Comparison of ENCODE assay signal across 19 mouse cellular contexts in the genomic region with DNA sequence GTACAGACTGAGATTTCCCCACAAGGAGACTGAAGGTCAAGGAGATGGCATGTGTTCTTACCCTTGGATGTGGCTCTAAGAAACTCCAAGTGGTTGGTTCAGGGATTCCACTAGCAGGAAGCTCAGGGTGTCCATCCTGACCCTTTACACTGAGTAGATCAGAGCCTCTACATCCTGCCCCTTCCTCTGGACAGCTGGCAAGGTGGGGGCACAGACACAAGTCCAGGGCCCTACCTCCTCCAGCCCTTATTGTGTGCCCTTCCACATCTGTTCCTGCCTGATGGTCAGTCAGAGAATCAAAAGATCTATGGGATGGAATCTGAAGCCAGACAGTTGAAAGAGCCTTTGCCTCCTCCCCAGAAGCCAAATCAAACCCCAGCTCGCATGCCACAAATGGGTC.
DNase-seq lines count a peak whose midpoint lies in the region; ATAC-seq and TF ChIP-seq lines count a peak whose summit lies in the region.
"Had no signal": no experiment of that assay in that cellular context is flagged by ENCODE, and none has a peak within 500 bp of the region (broad histone marks: within the 10 kb centered on the region; RNA-seq: fewer than 3 reads in every experiment).

No protein-coding gene starts in this region.

- no peak overlapping the region for H3K27ac ChIP-seq in forebrain, embryonic 14.5 days (ENCODE audit: low read depth, low read length)
- H3K27ac ChIP-seq in forebrain, embryonic 10.5 days, result no peak overlapping the region
- no peak overlapping the region for H3K27ac ChIP-seq in hindbrain, embryonic 15.5 days (replicated peaks)
- H3K27ac ChIP-seq in hindbrain, embryonic 14.5 days, result no peak overlapping the region
- no peak overlapping the region for H3K27ac ChIP-seq in midbrain, embryonic 15.5 days
- no peak overlapping the region for H3K27ac ChIP-seq in midbrain, embryonic 14.5 days (replicated peaks; ENCODE audit: low read depth, low read length)
- H3K27ac ChIP-seq in heart, adult 2 months, result no peak overlapping the region
- H3K27ac ChIP-seq: heart, embryonic 15.5 days; intestine, embryonic 15.5 days had no signal

- H3K4me1 ChIP-seq in forebrain, embryonic 14.5 days (ENCODE audit: control insufficient read depth, insufficient read depth, low read length), result no peaks in the 10 kb centered on the region
- no peaks in the 10 kb centered on the region for H3K4me1 ChIP-seq in forebrain, embryonic 10.5 days
- no peaks in the 10 kb centered on the region for H3K4me1 ChIP-seq in hindbrain, embryonic 15.5 days (replicated peaks)
- H3K4me1 ChIP-seq in hindbrain, embryonic 14.5 days (replicated peaks; ENCODE audit: control insufficient read depth, insufficient read depth, low read length), result no peaks in the 10 kb centered on the region
- no peaks in the 10 kb centered on the region for H3K4me1 ChIP-seq in midbrain, embryonic 15.5 days
- no peaks in the 10 kb centered on the region for H3K4me1 ChIP-seq in midbrain, embryonic 14.5 days (ENCODE audit: control insufficient read depth, insufficient read depth, low read length)
- no peaks in the 10 kb centered on the region for H3K4me1 ChIP-seq in heart, adult 2 months (ENCODE audit: control insufficient read depth, insufficient read depth, low read length)
- H3K4me1 ChIP-seq: heart, embryonic 15.5 days; intestine, embryonic 15.5 days had no signal

- TF ChIP-seq CTCF in heart, adult 2 months (IDR thresholded peaks at IDR 0.05), result no peak

- H3K79me2 ChIP-seq in heart, adult 2 months (replicated peaks; ENCODE audit: control insufficient read depth, insufficient read depth, low read length), result no peaks in the 10 kb centered on the region

- no peak for DNase-seq in forebrain, embryonic 14.5 days (ENCODE audit: low spot score)
- no peak for DNase-seq in forebrain, embryonic 10.5 days (ENCODE audit: extremely low spot score, low spot score)
- DNase-seq in hindbrain, embryonic 14.5 days (ENCODE audit: low spot score), result no peak
- no peak for DNase-seq in midbrain, embryonic 14.5 days
- no peak for DNase-seq in heart, adult 2 months
- DNase-seq: adrenal gland, postnatal 14 days; cerebellum, adult 11-12 months; cerebellum, adult 9-10 months; gastrocnemius, postnatal 36 days; heart, adult 18-20 months; heart, postnatal 14 days; kidney, adult 18-20 months had no signal

- no peaks in the 10 kb centered on the region for H3K27me3 ChIP-seq in forebrain, embryonic 14.5 days (replicated peaks; ENCODE audit: control insufficient read depth, insufficient read depth, low read length)
- H3K27me3 ChIP-seq in forebrain, embryonic 10.5 days (ENCODE audit: poor library complexity, severe bottlenecking), result no peaks in the 10 kb centered on the region
- no peaks in the 10 kb centered on the region for H3K27me3 ChIP-seq in hindbrain, embryonic 15.5 days
- no peaks in the 10 kb centered on the region for H3K27me3 ChIP-seq in hindbrain, embryonic 14.5 days (ENCODE audit: control insufficient read depth, insufficient read depth, low read length)
- H3K27me3 ChIP-seq in midbrain, embryonic 15.5 days (replicated peaks), result no peaks in the 10 kb centered on the region
- H3K27me3 ChIP-seq in midbrain, embryonic 14.5 days (ENCODE audit: control insufficient read depth, insufficient read depth, low read length), result no peaks in the 10 kb centered on the region
- no peaks in the 10 kb centered on the region for H3K27me3 ChIP-seq in heart, adult 2 months (ENCODE audit: control insufficient read depth, insufficient read depth, low read length)
- H3K27me3 ChIP-seq: heart, embryonic 15.5 days; intestine, embryonic 15.5 days; Patski had no signal

- no peak overlapping the region for H3K4me2 ChIP-seq in forebrain, embryonic 14.5 days (ENCODE audit: low read length)
- no peak overlapping the region for H3K4me2 ChIP-seq in hindbrain, embryonic 15.5 days
- H3K4me2 ChIP-seq in hindbrain, embryonic 14.5 days (replicated peaks), result no peak overlapping the region
- no peak overlapping the region for H3K4me2 ChIP-seq in midbrain, embryonic 15.5 days
- no peak overlapping the region for H3K4me2 ChIP-seq in midbrain, embryonic 14.5 days (ENCODE audit: low read length)
- H3K4me2 ChIP-seq: heart, embryonic 11.5 days; heart, embryonic 15.5 days; intestine, embryonic 15.5 days had no signal

- no peaks in the 10 kb centered on the region for H3K36me3 ChIP-seq in forebrain, embryonic 14.5 days (ENCODE audit: control insufficient read depth, insufficient read depth, low read length)
- no peaks in the 10 kb centered on the region for H3K36me3 ChIP-seq in forebrain, embryonic 10.5 days (replicated peaks)
- 0 out of 2 replicates have a peak, but pooled peaks cover 7% of the 10 kb centered on the region for H3K36me3 ChIP-seq in hindbrain, embryonic 15.5 days
- H3K36me3 ChIP-seq in hindbrain, embryonic 14.5 days (replicated peaks; ENCODE audit: control insufficient read depth, insufficient read depth), result 0 out of 2 replicates have a peak, but pooled peaks cover 7% of the 10 kb centered on the region
- no peaks in the 10 kb centered on the region for H3K36me3 ChIP-seq in midbrain, embryonic 15.5 days (replicated peaks)
- no peaks in the 10 kb centered on the region for H3K36me3 ChIP-seq in midbrain, embryonic 14.5 days (ENCODE audit: control insufficient read depth, insufficient read depth, low read length)
- H3K36me3 ChIP-seq in heart, adult 2 months (ENCODE audit: control insufficient read depth, insufficient read depth, low read length), result no peaks in the 10 kb centered on the region
- H3K36me3 ChIP-seq: heart, embryonic 15.5 days; intestine, embryonic 15.5 days had no signal

- intact Hi-C loops in heart, adult 2 months (cut with DNase I), result no loop called here

- no peak for TF ChIP-seq POLR2A in heart, adult 2 months (IDR thresholded peaks at IDR 0.05; ENCODE audit: insufficient read depth, low read depth, low read length)

- 69% methylated on average over 1 of the region's 1 CpGs for WGBS in forebrain, embryonic 14.5 days
- 86% methylated on average over 1 of the region's 1 CpGs for WGBS in forebrain, embryonic 10.5 days
- WGBS in hindbrain, embryonic 15.5 days, result 61% methylated on average over 1 of the region's 1 CpGs
- 82% methylated on average over 1 of the region's 1 CpGs for WGBS in hindbrain, embryonic 14.5 days
- 82% methylated on average over 1 of the region's 1 CpGs for WGBS in midbrain, embryonic 15.5 days
- WGBS in midbrain, embryonic 14.5 days, result 88% methylated on average over 1 of the region's 1 CpGs
- WGBS in heart, adult 2 months, result 79% methylated on average over 1 of the region's 1 CpGs

- ATAC-seq in forebrain, embryonic 14.5 days, result 0 out of 2 replicates have a peak, but pooled peaks have one; percentile 40
- peak; percentile 20; the same call in 1 of the 2 replicates for ATAC-seq in hindbrain, embryonic 15.5 days (ENCODE audit: low FRiP score, low read depth)
- no peak for ATAC-seq in hindbrain, embryonic 14.5 days (ENCODE audit: low FRiP score)
- peak; percentile 53; the same call in 1 of the 2 replicates for ATAC-seq in midbrain, embryonic 15.5 days (replicated peaks)
- no peak for ATAC-seq in midbrain, embryonic 14.5 days (ENCODE audit: low FRiP score, low TSS enrichment)
- ATAC-seq: activated CD4-positive, CD25-positive, alpha-beta regulatory T cell, adult 4 months; intestine, embryonic 15.5 days; Patski had no signal

- H3K9me3 ChIP-seq in forebrain, embryonic 14.5 days (replicated peaks; ENCODE audit: control insufficient read depth, low read length), result no peaks in the 10 kb centered on the region
- H3K9me3 ChIP-seq in forebrain, embryonic 10.5 days, result no peaks in the 10 kb centered on the region
- H3K9me3 ChIP-seq in hindbrain, embryonic 15.5 days, result no peaks in the 10 kb centered on the region
- H3K9me3 ChIP-seq in hindbrain, embryonic 14.5 days (ENCODE audit: control insufficient read depth, low read length), result no peaks in the 10 kb centered on the region
- H3K9me3 ChIP-seq in midbrain, embryonic 15.5 days, result no peaks in the 10 kb centered on the region
- H3K9me3 ChIP-seq in midbrain, embryonic 14.5 days (ENCODE audit: control insufficient read depth, low read length), result no peaks in the 10 kb centered on the region
- H3K9me3 ChIP-seq: heart, embryonic 15.5 days; intestine, embryonic 15.5 days had no signal

- TF ChIP-seq EP300 in heart, adult 2 months (IDR thresholded peaks at IDR 0.05; ENCODE audit: insufficient read depth, low read depth, low read length), result no peak

- no peak overlapping the region for H3K4me3 ChIP-seq in forebrain, embryonic 14.5 days (ENCODE audit: low read depth, low read length)
- H3K4me3 ChIP-seq in forebrain, embryonic 10.5 days, result no peak overlapping the region
- H3K4me3 ChIP-seq in hindbrain, embryonic 15.5 days, result no peak overlapping the region
- no peak overlapping the region for H3K4me3 ChIP-seq in hindbrain, embryonic 14.5 days (replicated peaks; ENCODE audit: low read length)
- H3K4me3 ChIP-seq in midbrain, embryonic 15.5 days, result no peak overlapping the region
- H3K4me3 ChIP-seq in midbrain, embryonic 14.5 days (replicated peaks; ENCODE audit: low read depth, low read length), result no peak overlapping the region
- H3K4me3 ChIP-seq in heart, adult 2 months, result no peak overlapping the region
- H3K4me3 ChIP-seq: heart, embryonic 15.5 days; intestine, embryonic 15.5 days had no signal

- H3K9ac ChIP-seq in forebrain, embryonic 14.5 days (ENCODE audit: low read length), result no peak overlapping the region
- H3K9ac ChIP-seq in hindbrain, embryonic 15.5 days, result no peak overlapping the region
- H3K9ac ChIP-seq in hindbrain, embryonic 14.5 days, result no peak overlapping the region
- H3K9ac ChIP-seq in midbrain, embryonic 15.5 days, result no peak overlapping the region
- H3K9ac ChIP-seq in midbrain, embryonic 14.5 days (replicated peaks; ENCODE audit: low read length), result no peak overlapping the region
- no peak overlapping the region for H3K9ac ChIP-seq in heart, adult 2 months (ENCODE audit: low read depth, low read length)
- H3K9ac ChIP-seq: heart, embryonic 15.5 days; intestine, embryonic 15.5 days had no signal

Comparison
In these comparisons a context has a peak if more than half of its experiments do, and no peak if none do; other contexts are left out.
1. ATAC-seq: peak in forebrain, embryonic 14.5 days (single experiment), hindbrain, embryonic 15.5 days (single experiment) and midbrain, embryonic 15.5 days (single experiment); none in hindbrain, embryonic 14.5 days (single experiment) and midbrain, embryonic 14.5 days (single experiment).